Mouse (Mus musculus) cortical plate, adult 2 months (tissue): Measurements from ENCODE around the gene Clrn3.

ENCODE experiments used
- CTCF ChIP-seq: fragments of 200-500 bp; IDR thresholded peaks from 2 replicates; pipeline ENCODE4 v1.5.1; 2011; ENCODE audit warnings: mild to moderate bottlenecking, control low read depth, low read length; ENCODE audit not compliant: insufficient read depth; ENCODE audit errors: extremely low read depth
- POLR2A ChIP-seq: fragments of 200-500 bp; IDR thresholded peaks from 2 replicates; pipeline ENCODE4 v1.6.1; 2011; ENCODE audit warnings: mild to moderate bottlenecking, low read length, control low read depth; ENCODE audit not compliant: insufficient read depth; ENCODE audit errors: extremely low read depth

- TF ChIP-seq POLR2A (no peak), CTCF (no peak)
Measured at GRCm38 (mm10) chr7:135546530-135546929, 18.1 kb upstream of the Clrn3 start.
